Mouse (Mus musculus): ENCODE data around the gene Pld2. TPM values are rescaled to one million over a fixed set of nuclear protein-coding genes. Genes with fewer than 3 reads are reported as not detected.
"Not testable (repeated sequence)": the region's sequence is repeated elsewhere in the genome, so short reads cannot be mapped to it uniquely, and the experiment has no call there.

Gene Pld2
- total and polyA plus RNA-seq, 2 experiments: 3.3 to 9.5 TPM

DNA sequence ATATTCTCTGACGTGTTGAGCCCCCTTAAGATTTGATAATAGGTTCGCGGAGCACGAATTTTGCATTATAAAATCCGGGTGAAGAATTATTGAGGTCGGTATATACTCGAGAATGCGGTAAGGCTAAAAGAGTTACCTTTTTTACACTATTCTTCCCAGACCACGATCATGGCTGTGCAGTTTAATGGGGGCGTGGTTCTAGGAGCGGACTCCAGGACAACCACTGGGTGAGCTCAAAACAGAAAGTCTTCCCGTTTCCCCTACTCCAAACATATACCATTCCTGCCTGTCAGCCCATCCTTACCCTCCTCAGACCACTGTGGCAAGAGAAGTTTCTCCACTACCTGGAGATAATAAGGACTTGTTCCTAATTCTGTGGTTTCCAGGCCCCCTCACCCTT, 14.1 kb upstream of the Pld2 start:
- H3K27me3 ChIP-seq (ENCODE audit: control insufficient read depth, insufficient read depth, low read length): no peaks in the 10 kb centered on the region
- 1% methylated on average over 12 of the region's 12 CpGs for WGBS

DNA sequence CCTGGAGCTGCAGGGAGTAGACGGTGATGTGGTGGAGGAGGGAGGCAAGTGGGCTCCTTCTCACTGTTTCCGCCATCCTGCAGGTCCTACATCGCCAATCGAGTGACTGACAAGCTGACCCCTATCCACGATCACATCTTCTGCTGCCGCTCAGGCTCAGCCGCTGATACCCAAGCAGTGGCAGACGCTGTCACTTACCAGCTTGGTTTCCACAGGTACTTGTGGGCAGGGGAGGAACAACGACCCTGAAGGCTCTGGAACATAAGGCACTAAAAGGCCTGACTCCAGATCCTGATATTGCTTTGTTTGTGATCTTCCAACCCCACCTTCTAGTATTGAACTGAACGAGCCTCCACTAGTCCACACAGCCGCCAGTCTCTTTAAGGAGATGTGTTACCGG, 13.7 kb upstream of the Pld2 start:
- Histone ChIP-seq H3K9ac (ENCODE audit: low read depth, low read length) (no peak overlapping the region), H3K4me1 (ENCODE audit: control insufficient read depth, insufficient read depth, low read length) (peaks cover 9% of the 10 kb centered on the region), H3K36me3 (ENCODE audit: control insufficient read depth, insufficient read depth, low read length) (peaks cover 16% of the 10 kb centered on the region), H3K27ac (replicated peaks; ENCODE audit: insufficient read depth, low read depth, low read length) (no peak overlapping the region), H3K27me3 (ENCODE audit: control insufficient read depth, insufficient read depth, low read length) (no peaks in the 10 kb centered on the region), H3K4me3 (ENCODE audit: insufficient read depth, low read depth, low read length) (no peak overlapping the region), H3K79me2 (ENCODE audit: control insufficient read depth, insufficient read depth, low read length) (no peaks in the 10 kb centered on the region; the same call in 1 of the 2 replicates)
- TF ChIP-seq POLR2A (IDR thresholded peaks at IDR 0.05; ENCODE audit: extremely low read depth, insufficient read depth, low read length) (no peak), CTCF (IDR thresholded peaks at IDR 0.05; ENCODE audit: low read depth, low read length) (no peak)
- no peak for DNase-seq (ENCODE audit: extremely low read depth, low read depth, low spot score)
- 87% methylated on average over 12 of the region's 12 CpGs for WGBS

More for the DNA sequence above, 14.1 kb upstream of the Pld2 start:
- Histone ChIP-seq H3K4me1 (ENCODE audit: control insufficient read depth, insufficient read depth, low read length) (peaks cover 11% of the 10 kb centered on the region), H3K27ac (replicated peaks; ENCODE audit: insufficient read depth, low read depth, low read length) (no peak overlapping the region), H3K36me3 (ENCODE audit: control insufficient read depth, insufficient read depth, low read length) (peaks cover 16% of the 10 kb centered on the region), H3K4me3 (ENCODE audit: insufficient read depth, low read depth, low read length) (peak overlapping the region; percentile 72), H3K79me2 (ENCODE audit: control insufficient read depth, insufficient read depth, low read length) (no peaks in the 10 kb centered on the region; the same call in 1 of the 2 replicates), H3K9ac (ENCODE audit: low read depth, low read length) (peak overlapping the region; percentile 83)
- no peak for DNase-seq (ENCODE audit: extremely low read depth, low read depth, low spot score)
- no peak for TF ChIP-seq CTCF (IDR thresholded peaks at IDR 0.05; ENCODE audit: low read depth, low read length)
- no peak for TF ChIP-seq POLR2A (IDR thresholded peaks at IDR 0.05; ENCODE audit: extremely low read depth, insufficient read depth, low read length)

GRCm38 (mm10) chr11:70528610-70529009, 11.3 kb upstream of the Pld2 start:
- Histone ChIP-seq H3K79me2 (ENCODE audit: control insufficient read depth, insufficient read depth, low read length) (no peaks in the 10 kb centered on the region; the same call in 1 of the 2 replicates), H3K9ac (ENCODE audit: low read depth, low read length) (no peak overlapping the region), H3K4me3 (ENCODE audit: insufficient read depth, low read depth, low read length) (no peak overlapping the region), H3K27me3 (ENCODE audit: control insufficient read depth, insufficient read depth, low read length) (no peaks in the 10 kb centered on the region), H3K27ac (replicated peaks; ENCODE audit: insufficient read depth, low read depth, low read length) (no peak overlapping the region), H3K36me3 (ENCODE audit: control insufficient read depth, insufficient read depth, low read length) (peaks cover 16% of the 10 kb centered on the region), H3K4me1 (ENCODE audit: control insufficient read depth, insufficient read depth, low read length) (peaks cover 5% of the 10 kb centered on the region)
- no peak for DNase-seq (ENCODE audit: extremely low read depth, low read depth, low spot score)
- 83% methylated on average over 7 of the region's 7 CpGs for WGBS
- TF ChIP-seq CTCF (IDR thresholded peaks at IDR 0.05; ENCODE audit: low read depth, low read length): no peak
- TF ChIP-seq POLR2A (IDR thresholded peaks at IDR 0.05; ENCODE audit: extremely low read depth, insufficient read depth, low read length): no peak

DNA sequence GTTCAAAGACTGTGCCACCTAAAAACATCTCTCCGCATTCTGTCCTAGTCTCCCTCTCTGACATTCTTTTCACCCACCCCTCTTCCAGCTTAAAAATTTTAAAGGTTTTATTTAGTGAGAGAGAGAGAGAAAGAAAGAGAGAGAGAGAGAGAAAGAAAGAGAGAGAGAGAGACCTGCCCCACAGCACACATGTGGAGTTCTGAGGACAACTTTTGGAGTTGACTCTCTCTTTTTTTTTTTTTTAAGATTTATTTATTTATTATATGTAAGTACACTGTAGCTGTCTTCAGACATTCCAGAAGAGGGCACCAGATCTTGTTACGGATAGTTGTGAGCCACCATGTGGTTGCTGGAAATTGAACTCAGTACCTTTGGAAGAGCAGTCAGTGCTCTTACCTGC, 8.8 kb upstream of the Pld2 start:
- WGBS: 78% methylated on average over 2 of the region's 2 CpGs
- H3K4me1 ChIP-seq (ENCODE audit: control insufficient read depth, insufficient read depth, low read length); H3K4me3 ChIP-seq (ENCODE audit: insufficient read depth, low read depth, low read length); H3K27me3 ChIP-seq (ENCODE audit: control insufficient read depth, insufficient read depth, low read length); H3K27ac ChIP-seq (replicated peaks; ENCODE audit: insufficient read depth, low read depth, low read length); DNase-seq (ENCODE audit: extremely low read depth, low read depth, low spot score); H3K79me2 ChIP-seq (ENCODE audit: control insufficient read depth, insufficient read depth, low read length); H3K9ac ChIP-seq (ENCODE audit: low read depth, low read length): not testable (repeated sequence)
- H3K36me3 ChIP-seq (ENCODE audit: control insufficient read depth, insufficient read depth, low read length): peaks cover 16% of the 10 kb centered on the region

GRCm38 (mm10) chr11:70532839-70533238, 7.0 kb upstream of the Pld2 start, which contains the start of gene Gm40193:
TSS of gene Gm40193 (minus strand) at chr11:70532939.
- TF ChIP-seq CTCF (IDR thresholded peaks at IDR 0.05; ENCODE audit: low read depth, low read length): no peak
- Histone ChIP-seq H3K27me3 (ENCODE audit: control insufficient read depth, insufficient read depth, low read length) (no peaks in the 10 kb centered on the region), H3K9ac (ENCODE audit: low read depth, low read length) (no peak within 1 kb of the TSS), H3K4me1 (ENCODE audit: control insufficient read depth, insufficient read depth, low read length) (no peaks in the 10 kb centered on the region), H3K27ac (replicated peaks; ENCODE audit: insufficient read depth, low read depth, low read length) (no peak within 1 kb of the TSS), H3K79me2 (ENCODE audit: control insufficient read depth, insufficient read depth, low read length) (no peaks in the 10 kb centered on the region), H3K4me3 (ENCODE audit: insufficient read depth, low read depth, low read length) (no peak within 1 kb of the TSS), H3K36me3 (ENCODE audit: control insufficient read depth, insufficient read depth, low read length) (peaks cover 6% of the 10 kb centered on the region; the same call in 1 of the 2 replicates)
- DNase-seq (ENCODE audit: extremely low read depth, low read depth, low spot score): no peak
- whole genome bisulfite sequencing: 88% methylated on average over 6 of the region's 6 CpGs

DNA sequence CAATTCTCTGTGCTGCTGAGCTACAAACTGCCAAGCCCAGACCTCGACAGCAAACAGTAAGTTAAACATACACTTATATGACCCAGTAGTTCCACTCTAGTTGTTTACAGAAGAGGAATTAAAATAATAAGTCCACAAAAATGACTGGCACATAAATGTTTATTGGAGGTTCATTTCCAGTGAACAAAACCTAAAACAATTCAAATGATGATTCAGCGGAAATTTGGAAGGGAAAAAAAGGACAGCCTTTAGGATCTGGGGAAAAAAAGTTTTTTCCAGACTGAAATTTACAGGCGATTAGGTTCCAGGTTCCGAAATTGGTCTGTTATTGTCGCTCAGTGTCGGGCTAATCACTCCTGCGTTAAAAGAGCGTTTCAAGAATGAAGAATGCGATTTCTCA, 441 bp upstream of the Pld2 start:
- Histone ChIP-seq H3K9ac (ENCODE audit: low read depth, low read length) (peak overlapping the region; percentile 74), H3K27me3 (ENCODE audit: control insufficient read depth, insufficient read depth, low read length) (no peaks in the 10 kb centered on the region), H3K4me1 (ENCODE audit: control insufficient read depth, insufficient read depth, low read length) (peaks cover 4% of the 10 kb centered on the region; the same call in 1 of the 2 replicates), H3K79me2 (ENCODE audit: control insufficient read depth, insufficient read depth, low read length) (no peaks in the 10 kb centered on the region), H3K4me3 (ENCODE audit: insufficient read depth, low read depth, low read length) (peak overlapping the region; percentile 75), H3K27ac (replicated peaks; ENCODE audit: insufficient read depth, low read depth, low read length) (0 out of 2 replicates have a peak overlapping the region, but pooled peaks have one; percentile 17), H3K36me3 (ENCODE audit: control insufficient read depth, insufficient read depth, low read length) (no peaks in the 10 kb centered on the region)
- TF ChIP-seq POLR2A (IDR thresholded peaks at IDR 0.05; ENCODE audit: extremely low read depth, insufficient read depth, low read length) (no peak), CTCF (IDR thresholded peaks at IDR 0.05; ENCODE audit: low read depth, low read length) (no peak)
- peak; percentile 52 for DNase-seq (ENCODE audit: extremely low read depth, low read depth, low spot score)
- 4% methylated on average over 9 of the region's 9 CpGs for WGBS
